Mouse (Mus musculus) retina, embryonic 14.5 days (tissue): ENCODE results near the gene Chrna1.
A peak's percentile ranks its signal among the peaks of the same experiment; 100 is the strongest.

Experiments used
- DNase-seq: peaks from one replicate; pipeline ENCODE4 v3.0.0-alpha.2; 2015; ENCODE audit warnings: low spot score

The Chrna1 gene

GRCm38 (mm10) chr2:73591246-73591645 is 11.1 kb upstream of the Chrna1 start:
- DNase-seq = no peak

DNA sequence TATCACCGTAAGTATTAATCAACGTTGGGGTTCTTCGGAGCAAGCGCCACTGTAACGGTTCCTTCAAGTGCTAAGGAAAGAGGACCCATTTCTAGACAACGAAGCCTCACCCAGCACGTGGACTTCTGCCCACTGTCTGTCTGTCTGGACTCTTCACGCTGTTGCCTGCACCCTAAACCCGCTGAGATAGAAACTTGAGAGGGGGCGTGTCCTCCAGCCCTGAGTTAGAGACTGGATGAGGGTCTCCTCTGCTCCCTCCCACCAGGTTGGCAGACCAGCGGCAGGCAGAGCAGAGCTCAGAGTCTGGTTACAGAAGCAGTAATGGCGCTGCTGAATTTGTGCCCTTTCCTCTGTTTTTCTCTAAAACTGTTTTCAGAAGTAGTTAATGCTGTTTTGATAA is 10.0 kb upstream of the Chrna1 start:
- DNase-seq = peak; percentile 76

DNA sequence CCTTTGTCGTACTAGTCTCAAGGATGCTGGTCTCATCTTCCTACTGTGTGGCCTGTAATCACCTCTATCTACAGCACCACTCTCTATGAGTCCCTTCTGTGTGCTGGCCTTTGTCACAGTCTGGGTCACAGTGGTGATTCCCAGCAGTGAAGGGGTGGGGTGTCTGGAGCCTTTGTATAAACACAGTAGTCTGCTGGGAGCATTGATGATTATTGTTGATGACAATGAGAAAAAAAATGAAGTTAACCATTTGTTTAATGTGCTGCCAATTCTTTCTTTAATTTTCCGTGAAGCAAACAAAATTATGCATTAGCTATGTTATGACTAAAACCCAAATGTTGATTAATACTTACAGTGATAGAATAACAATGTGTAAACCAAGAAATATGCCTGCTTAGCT is 8.8 kb upstream of the Chrna1 start:
- peak; percentile 45 for DNase-seq

DNA sequence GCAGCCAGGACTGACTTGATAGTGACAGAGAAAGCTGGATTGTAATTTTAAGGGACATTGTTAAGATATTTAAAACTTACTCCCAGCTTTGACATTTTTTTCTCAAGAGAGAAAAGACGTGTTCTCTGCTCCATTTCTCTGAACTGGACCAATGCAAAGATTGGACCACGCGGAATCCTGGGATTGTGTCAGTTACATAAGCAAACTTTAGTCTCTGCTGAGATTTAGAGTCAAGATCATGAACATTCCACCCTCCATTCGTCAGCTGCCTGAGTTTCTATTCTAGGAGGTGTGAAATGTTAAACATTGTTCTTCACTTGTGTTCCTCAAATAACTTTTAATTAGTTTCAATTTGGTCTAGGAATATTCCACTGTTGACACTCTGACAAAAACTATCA is 7.0 kb upstream of the Chrna1 start:
- DNase-seq = no peak

GRCm38 (mm10) chr2:73586392-73587108 is 6.4 kb upstream of the Chrna1 start:
- no peak for DNase-seq

DNA sequence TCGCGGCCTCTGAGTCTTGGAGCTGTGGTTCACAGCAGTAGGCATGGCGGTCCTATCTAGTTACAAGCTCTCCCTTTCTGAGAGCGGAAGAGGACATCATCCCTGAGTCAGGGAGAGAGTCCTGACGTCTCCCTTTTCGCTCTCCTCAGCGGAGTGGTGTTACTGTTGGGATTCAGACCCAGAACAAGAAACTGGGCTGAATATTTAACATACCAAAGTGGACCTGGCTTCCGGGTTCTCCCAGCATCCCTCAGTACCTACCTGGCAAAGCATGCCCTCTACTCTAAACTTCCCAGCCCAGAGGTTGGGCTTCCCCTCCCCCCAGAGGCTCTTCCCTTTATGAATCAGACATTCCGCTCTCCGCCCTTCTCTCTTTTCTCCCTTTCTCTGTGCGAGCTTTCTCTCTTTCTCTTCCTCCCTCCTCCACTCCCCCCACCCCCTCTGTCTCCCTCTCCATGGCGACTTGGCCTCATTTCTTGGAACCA is 5.3 kb upstream of the Chrna1 start:
- peak; percentile 24 for DNase-seq

GRCm38 (mm10) chr2:73584645-73585346 is 4.7 kb upstream of the Chrna1 start:
- DNase-seq = peak; percentile 88

GRCm38 (mm10) chr2:73580720-73581119 is 582 bp upstream of the Chrna1 start:
- DNase-seq = no peak

DNA sequence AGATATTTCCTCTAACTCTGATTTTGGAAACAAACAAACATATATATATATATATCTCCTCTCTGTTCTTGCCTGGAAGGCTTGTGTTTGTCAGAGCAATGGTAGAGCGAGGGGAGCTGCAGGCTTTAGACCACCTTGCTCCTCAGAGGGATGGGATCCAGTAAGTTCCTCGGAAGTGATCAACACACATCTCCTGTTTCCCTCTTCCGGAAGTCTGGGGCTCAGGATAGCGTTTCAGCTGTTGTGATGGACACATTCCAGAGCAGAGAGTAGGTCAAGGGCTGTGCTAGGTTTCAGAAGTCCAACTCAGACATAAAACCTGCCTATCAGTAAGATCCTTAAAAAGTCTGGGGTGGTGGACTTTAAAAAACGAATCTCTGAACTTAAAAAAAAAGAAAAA is 970 bp downstream of the Chrna1 start:
- no peak for DNase-seq

- DNase-seq = no peak
Observed at GRCm38 (mm10) chr2:73574418-73574817, 5.7 kb downstream of the Chrna1 start.

DNA sequence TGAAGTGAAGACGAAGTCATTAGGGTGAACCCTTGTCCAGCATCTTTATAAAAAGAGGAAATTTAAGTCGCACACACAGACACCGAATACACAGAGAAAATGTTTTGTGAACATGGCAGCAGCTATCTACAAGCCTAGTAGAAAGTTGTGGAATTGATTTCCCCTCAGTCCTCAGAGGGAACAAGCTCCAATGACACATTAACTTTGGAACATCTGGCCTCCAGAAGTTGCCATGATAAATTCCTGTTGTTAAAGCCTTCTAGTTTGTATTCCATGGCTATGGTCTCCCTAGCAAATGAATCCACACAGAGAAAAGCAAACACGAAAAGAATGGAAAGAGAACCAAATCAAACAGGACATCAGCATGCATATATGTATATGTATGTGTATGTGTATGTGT is 6.6 kb downstream of the Chrna1 start:
- DNase-seq = no peak

- peak; percentile 89 for DNase-seq
Observed at GRCm38 (mm10) chr2:73572539-73573372, 7.4 kb downstream of the Chrna1 start.

DNA sequence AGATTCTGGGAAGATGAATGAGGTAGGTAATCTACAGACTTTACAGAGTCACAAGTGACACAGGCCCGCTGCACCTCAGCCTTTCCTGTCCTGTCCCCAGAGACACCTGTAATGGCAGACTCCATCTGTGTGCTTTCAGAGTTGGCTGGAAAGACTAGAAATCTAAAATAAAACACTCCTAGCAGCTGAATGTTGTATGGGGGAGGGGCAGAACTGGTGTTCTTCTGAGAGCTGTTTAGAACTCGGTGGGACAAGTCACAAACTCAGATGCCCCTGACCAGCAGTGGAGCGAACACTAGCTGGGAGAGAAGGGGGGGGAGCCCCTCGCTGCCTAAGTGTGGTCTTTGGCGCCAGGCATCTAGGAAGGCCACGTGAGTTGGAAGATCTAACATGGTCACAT is 8.2 kb downstream of the Chrna1 start:
- DNase-seq = no peak

DNA sequence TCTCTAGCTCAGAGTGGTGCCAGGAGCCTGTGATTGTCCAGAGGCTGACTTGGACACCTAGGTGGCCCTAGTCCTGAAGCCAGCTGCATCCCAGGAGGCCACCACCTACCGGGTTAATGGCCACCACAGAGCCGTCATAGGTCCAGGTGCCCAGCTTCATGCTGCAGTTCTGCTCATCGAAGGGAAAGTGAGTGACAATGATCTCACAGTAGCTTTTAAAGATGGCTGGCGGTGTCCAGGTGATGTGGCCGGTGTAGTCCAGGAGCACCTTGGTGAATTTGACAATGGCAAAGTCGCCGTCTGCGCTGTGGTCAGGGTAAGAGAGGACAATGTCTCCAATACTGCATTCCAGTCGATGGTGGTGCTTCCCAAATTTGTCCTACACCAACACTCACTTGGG is 8.8 kb downstream of the Chrna1 start:
- no peak for DNase-seq

- peak; percentile 91 for DNase-seq
Observed at GRCm38 (mm10) chr2:73566989-73567605, 13.0 kb downstream of the Chrna1 start.

- DNase-seq = peak; percentile 69
Observed at GRCm38 (mm10) chr2:73566162-73566561, 14.0 kb downstream of the Chrna1 start.

DNA sequence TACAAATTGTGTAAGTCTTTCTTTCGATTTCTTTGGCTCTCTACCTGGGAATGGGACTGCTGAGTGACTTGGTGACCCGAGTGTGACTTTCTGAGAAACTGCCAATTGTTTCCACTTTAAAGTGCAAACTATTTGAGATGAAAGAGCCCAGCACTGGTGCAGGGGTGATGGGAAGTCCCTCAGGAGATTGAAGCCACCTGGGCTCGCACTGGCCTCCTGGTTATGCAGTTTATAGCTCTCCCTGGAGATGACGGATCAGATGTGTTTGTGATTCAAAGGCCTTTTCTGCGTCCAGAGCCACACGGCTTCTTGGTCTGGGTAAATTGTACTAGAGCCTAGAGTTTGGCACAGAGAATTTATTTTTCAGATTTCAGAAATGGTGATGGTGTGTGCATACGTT is 16.4 kb downstream of the Chrna1 start:
- no peak for DNase-seq

DNA sequence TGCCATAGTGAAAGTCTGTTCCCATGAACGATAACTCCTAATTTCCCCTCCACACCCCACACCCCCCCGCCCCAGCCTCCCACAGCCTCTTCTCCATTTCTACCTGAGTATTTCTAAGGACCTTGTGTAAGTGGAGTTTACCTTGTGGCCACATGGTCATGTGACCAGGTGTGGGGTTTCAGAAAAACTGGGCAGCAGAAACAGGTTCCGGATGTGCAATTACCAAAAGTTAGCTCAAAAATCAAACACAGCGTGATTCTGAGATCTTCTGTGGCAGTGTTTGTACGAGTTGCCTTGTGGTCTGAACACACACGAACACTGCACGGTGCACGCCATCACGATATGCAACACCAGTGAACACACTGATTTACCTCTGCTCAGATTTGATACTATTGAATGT is 17.5 kb downstream of the Chrna1 start:
- DNase-seq = no peak

DNA sequence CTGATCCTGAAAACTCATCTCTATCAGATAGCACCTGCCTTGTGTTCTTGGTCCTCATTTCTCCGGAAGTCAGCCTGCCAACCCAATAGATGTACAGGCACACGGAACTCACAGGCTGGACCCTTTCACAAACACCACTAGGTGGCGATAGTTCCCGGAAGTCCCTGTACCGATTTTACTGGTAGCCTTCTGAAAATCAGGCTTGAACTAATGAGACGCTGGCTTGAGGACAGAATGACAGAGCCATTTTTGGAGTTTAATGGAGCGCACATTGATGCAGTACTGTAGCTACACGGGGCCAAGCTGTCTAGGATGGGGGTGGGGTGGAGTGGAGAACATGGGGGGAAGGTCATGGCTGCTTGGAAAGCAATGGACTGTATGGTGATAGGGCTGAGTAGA is 18.5 kb downstream of the Chrna1 start:
- peak; percentile 95 for DNase-seq

DNA sequence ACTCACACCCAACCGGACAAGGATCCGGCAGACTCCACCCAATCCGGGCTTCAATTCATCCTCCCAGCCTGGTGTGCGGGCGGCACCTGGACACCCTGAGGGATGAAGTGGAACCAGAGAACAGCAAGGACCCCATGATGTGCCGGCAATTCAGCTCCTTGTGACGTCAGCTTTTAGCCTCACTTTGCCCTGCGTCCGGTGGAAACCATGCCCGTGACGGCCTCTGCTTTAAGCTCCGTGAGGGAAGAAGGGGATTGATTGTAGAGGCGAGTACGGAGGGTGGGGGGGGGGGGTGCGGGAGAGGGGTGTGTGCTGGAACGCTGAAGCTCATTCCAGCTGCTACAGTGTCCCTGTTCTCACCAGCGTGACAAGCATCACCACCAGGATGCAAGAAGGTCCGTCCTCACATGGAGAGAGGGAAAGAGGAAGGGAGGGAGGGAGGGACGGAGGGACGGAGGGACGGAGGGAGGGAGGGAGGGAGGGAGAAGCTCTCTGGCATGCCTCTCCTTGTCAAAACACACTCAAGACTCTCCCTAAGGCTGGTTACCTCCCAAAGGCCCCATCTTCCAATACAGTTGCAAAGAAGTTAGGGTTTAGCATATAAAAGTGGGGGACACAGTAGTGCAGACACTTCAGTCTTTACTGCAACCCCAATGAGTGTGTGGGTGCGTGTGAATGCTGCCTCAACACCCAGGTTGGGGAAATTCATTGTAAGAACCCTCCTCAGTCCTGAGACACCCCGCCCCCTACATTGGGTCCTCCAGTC is 19.1 kb downstream of the Chrna1 start:
- DNase-seq = peak; percentile 53

GRCm38 (mm10) chr2:73560445-73560844 is 19.7 kb downstream of the Chrna1 start:
- DNase-seq = no peak
